Mouse (Mus musculus): ENCODE measurements around the gene Rnf207.

The Rnf207 gene

DNA sequence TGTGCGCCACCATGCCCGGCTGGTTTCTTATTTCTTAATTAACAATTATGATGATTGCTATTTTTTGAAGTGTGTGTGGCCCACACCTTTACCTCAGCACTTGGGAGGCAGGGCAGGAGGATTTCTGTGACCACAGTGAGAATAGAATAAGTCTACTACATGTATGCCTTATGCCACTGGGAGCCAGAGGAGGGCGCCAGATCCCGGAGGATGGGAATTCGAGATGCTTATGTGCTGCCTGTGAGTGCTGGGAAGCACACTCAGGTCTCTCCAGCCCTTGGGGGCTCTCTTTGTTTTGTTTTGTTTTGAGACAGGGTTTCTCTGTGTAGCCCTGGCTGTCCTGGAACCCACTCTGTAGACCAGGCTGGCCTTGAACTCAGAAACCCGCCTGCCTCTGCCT, 9.9 kb upstream of the Rnf207 start:
- DNase-seq (ENCODE audit: low read depth, low spot score) = peak; percentile 44

GRCm38 (mm10) chr4:152326543-152326942, 7.8 kb upstream of the Rnf207 start:
- no peak for DNase-seq (ENCODE audit: low read depth, low spot score)

GRCm38 (mm10) chr4:152325574-152326411, 7.0 kb upstream of the Rnf207 start, which contains the start of gene Rpl22:
Gene Rpl22, plus strand, starts transcription at chr4:152325742.
- peak; percentile 97 for DNase-seq (ENCODE audit: low read depth, low spot score)

DNA sequence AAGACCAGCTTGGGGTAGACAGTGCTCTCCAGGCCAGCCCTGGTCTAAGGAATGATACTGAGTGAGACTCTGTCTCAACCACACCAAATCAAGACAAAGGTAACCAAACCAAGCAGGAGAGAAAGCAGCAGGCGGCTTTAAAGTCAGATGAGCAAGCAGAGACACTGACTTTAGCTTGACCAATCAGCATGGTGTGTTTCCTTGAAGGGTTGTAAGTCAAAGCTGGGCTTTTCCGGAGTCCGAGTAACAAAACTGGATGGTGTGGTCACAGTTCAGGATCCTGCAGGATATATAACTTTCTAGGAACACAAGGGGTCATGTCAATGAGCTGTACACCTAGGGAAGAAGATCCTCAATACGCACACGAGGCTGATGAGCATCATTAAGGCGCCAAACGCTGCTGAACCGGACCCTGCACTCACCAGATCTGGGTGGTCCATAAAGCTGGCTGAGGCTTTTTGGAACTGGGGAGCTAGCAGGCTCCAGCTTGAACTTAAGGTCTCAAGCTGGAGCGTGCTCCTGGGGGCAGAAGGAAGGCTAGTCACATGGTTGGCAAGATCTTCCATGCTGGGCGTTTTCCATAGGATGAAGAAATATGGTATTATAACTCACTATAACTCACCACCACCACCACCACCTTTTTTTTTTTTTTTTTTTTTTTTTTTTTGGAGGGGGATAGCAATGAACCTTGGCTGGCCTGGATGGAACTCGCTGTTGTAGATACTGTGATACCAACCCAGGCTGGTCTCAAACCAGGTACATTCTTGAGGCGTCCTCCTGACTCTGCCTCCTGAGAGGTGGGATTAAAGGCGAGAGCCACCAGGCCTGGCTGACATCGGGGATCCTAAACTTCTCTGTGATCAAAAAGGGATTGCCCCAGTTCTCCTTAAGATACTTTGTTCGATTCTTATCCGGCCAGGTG, 6.1 kb upstream of the Rnf207 start:
- no peak for DNase-seq (ENCODE audit: low read depth, low spot score)

DNA sequence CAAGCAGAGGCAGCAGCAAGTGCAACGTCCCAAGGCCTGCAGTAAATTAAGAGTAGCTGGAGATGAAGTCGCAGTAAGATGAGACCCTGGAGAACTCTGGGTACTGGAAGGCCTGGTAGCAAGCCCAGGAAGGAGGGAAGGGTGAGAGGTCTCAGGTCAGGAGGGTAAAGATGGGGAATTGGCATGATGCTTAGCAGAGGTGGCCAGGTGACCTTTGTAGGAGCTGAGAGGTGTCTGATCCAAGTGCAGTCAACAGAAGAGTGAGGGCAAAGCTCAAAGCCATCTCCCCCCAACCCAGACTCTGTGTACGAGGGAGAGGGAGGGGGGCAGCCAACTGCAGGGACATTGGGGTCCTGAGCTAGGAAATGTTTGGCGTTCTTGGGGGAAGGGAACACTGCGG, 2.7 kb upstream of the Rnf207 start:
- no peak for DNase-seq (ENCODE audit: low read depth, low spot score)

DNA sequence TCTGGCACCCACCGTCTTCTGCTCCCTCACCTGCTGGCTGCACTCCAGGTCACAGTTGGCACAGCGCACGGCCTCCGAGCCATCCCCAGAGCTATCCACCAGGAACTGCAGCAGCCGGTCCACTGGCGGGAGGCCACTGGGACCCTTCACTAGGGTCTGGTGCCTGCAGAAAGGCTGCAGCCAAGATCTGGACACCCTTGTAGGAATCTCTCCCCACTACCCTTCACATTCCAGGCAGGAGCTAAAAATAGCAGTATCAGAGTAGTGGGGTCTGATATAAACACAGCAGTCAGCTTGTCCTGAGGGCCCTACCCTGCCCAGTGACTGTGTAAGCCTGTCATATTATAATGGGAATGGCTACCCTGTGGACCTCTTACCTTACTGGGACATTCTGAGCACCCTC, 1.2 kb downstream of the Rnf207 start:
- DNase-seq (ENCODE audit: low read depth, low spot score) = no peak

DNA sequence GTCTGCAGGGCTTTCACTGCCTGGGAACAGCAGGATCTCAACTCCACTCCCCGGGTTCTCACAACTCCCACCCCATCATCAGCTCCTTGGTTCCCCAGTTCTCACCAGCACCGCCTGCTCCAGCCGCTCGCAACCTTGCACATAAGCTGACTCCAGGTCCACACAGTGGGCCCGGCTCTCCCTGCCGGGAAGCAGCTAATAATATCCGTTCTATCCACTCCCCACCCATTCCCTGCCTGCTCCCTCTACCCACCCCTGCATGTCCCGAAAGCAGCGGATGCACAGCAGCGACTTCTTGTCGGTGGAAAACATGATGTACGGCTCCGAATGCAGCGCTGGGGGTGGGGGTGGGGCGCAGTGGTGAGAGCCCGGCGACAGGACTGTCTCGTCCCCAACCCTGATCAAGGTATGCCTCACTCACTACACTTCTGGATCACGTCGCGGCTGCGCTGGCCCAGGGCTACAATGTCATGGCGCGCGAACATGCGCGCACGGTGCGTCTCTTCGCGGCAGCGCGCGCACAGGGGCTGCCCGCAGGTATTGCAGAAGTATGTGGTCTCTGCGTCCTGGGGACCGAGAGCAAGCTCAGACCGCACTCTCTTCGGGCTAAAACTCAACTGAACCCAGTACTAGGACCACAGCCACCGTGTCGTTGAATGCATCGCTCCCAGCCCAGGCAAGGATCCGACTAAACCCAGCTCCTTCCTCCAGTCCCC, 3.1 kb downstream of the Rnf207 start:
- no peak for DNase-seq (ENCODE audit: low read depth, low spot score)

DNA sequence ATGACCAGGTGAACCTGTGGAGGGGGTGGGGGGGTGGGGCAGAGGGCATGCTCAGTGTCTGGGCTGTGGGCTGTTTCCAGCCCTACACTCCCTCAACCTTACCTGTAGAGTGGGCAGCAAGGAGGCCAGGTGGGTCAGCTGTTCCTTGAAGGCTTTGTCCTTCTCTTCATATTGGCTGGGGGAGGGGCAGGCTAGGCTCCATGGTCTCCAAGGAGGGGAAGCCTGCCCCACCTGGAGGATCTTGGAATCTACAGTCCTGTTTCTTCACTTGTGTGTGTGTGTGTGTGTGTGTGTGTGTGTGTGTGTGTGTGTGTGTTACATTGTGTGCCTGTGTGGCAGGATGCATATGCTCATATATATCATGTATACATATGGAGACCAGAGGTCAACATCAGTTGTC, 4.9 kb downstream of the Rnf207 start:
- no peak for DNase-seq (ENCODE audit: low read depth, low spot score)

- DNase-seq (ENCODE audit: low read depth, low spot score) = no peak
Observed at GRCm38 (mm10) chr4:152313211-152313632, 5.6 kb downstream of the Rnf207 start.

DNA sequence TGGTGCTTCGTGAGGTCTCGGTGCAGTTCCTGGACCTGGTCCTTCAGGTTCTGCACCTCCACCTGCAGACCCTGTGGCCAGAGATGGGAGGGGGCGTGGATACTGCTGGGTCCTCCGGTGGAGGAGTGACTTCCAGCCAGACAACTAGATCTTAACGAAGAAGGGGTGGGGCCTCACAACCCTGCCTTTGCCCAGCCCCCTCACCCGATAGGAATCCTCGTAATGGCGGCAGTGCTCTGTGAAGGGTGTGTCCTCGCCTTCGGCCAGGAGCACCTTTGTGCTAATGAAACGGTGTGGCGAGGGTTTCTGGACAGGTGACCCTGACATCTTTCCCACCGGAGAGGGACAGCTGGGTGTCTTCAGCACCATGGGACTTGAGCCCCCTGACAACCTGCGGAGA, 6.6 kb downstream of the Rnf207 start:
- no peak for DNase-seq (ENCODE audit: low read depth, low spot score)

DNA sequence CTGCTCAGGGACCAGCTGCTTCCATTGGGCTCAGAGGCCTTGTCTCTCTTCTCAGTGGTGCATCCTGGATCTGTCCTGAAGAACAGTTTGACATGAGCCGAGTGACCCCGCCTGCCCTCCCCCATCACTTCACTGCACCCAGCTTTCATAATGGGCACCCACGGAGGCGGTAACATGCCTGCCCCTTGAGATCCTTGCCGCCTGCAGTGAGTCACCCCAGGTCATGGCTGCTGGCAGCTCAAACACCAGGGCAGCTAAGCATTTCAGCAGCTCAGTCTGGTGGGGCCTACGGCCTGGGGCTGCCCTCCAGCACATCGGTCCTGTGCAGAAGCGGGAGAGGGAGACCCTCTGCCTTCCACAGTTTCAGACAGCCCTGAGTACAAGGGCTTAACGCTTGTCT, 11.3 kb downstream of the Rnf207 start:
- DNase-seq (ENCODE audit: low read depth, low spot score) = no peak

- no peak for DNase-seq (ENCODE audit: low read depth, low spot score)
Observed at GRCm38 (mm10) chr4:152305991-152306390, 12.8 kb downstream of the Rnf207 start.

DNA sequence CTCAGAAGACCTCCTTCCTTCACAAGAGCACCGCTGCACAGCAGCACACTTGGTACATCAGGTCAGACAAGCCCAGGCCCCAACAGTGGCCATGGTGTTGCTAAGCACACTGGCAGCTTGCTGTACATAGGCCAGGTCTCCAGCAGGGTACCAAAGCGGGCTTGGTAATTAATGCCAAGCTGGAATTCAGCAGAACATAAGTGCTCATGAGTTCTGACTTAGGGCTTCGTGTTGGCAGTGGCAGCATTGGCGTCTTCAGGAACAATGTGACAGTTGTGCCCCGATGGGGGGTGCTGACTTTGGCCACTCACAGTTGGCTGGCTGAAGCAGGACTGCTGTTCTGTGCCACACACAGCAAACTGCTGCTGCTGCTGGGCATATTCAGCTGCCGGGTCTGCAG, 14.1 kb downstream of the Rnf207 start:
- no peak for DNase-seq (ENCODE audit: low read depth, low spot score)

- DNase-seq (ENCODE audit: low read depth, low spot score) = no peak
Observed at GRCm38 (mm10) chr4:152303172-152303571, 15.6 kb downstream of the Rnf207 start.

DNA sequence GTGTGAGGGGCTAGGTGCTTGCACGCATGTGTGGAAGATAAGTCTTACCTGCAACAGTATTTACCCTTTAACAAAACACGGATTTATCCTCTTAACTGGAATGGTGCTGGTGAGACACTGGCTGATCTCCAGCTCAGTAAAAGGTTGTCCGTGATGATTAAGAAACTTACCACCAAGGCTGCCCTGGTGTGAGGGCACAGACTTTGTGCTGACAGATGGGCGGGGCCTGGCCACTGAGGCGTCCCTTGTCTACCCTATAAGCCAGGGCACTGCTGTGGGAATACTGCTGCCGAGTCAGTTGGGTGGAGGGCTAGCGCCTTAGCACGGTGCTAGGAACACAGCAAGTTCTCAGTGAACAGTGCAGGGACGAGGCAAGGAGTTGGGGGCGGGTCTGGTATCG, 16.8 kb downstream of the Rnf207 start:
- DNase-seq (ENCODE audit: low read depth, low spot score) = no peak

- DNase-seq (ENCODE audit: low read depth, low spot score) = no peak
Observed at GRCm38 (mm10) chr4:152300375-152300774, 18.4 kb downstream of the Rnf207 start.

DNA sequence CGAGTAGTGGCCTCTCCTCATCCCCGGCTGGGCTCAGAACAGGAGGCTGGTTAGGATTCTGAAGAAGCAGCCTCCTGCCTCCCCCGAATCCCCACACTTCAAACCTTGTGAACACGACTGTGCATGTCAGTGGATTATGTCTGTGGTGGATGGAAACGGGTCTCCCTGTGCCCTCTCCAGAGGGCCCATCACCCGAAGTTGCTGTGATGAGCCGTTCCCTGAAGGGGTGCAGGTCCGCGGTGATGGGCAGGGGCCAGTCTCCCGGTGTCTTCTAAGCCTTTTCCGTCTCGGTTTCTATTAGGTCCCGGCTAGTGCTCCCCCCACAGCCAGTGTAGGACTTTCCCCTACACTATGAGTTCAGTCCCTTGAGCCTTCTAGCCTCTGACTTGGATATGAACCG, 20.0 kb downstream of the Rnf207 start:
- DNase-seq (ENCODE audit: low read depth, low spot score) = no peak

GRCm38 (mm10) chr4:152296874-152297861, 21.6 kb downstream of the Rnf207 start, which contains the start of gene Icmt:
Gene Icmt, plus strand, starts transcription at chr4:152297227.
- DNase-seq (ENCODE audit: low read depth, low spot score) = peak; percentile 99

DNA sequence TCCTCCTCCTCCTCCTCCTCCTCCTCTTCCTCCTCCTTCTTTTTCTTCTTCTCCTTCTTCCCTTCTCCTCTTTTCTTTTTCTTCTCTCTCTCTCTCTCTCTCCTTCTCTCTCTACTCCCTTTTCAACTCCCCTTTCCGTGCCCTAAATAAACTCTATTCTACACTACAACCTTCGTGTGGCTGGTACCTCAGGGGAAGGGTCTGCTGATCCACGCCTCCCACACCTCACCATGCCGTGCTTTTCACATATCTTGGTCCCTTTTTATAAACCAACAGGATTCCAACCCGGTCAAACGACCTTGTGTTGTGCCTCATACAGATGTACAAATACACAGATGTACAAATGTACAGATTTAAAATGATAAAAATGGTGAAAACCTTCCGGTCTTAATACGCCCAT, 22.4 kb downstream of the Rnf207 start:
- DNase-seq (ENCODE audit: low read depth, low spot score) = no peak

- no peak for DNase-seq (ENCODE audit: low read depth, low spot score)
Observed at GRCm38 (mm10) chr4:152295916-152296315, 22.9 kb downstream of the Rnf207 start.

Measured in A20 (cell line).